Mouse (Mus musculus): ENCODE results near the gene Nrcam.
"Not testable (repeated sequence)": the region's sequence is repeated elsewhere in the genome, so short reads cannot be mapped to it uniquely, and the experiment has no call there.

The Nrcam gene

DNA sequence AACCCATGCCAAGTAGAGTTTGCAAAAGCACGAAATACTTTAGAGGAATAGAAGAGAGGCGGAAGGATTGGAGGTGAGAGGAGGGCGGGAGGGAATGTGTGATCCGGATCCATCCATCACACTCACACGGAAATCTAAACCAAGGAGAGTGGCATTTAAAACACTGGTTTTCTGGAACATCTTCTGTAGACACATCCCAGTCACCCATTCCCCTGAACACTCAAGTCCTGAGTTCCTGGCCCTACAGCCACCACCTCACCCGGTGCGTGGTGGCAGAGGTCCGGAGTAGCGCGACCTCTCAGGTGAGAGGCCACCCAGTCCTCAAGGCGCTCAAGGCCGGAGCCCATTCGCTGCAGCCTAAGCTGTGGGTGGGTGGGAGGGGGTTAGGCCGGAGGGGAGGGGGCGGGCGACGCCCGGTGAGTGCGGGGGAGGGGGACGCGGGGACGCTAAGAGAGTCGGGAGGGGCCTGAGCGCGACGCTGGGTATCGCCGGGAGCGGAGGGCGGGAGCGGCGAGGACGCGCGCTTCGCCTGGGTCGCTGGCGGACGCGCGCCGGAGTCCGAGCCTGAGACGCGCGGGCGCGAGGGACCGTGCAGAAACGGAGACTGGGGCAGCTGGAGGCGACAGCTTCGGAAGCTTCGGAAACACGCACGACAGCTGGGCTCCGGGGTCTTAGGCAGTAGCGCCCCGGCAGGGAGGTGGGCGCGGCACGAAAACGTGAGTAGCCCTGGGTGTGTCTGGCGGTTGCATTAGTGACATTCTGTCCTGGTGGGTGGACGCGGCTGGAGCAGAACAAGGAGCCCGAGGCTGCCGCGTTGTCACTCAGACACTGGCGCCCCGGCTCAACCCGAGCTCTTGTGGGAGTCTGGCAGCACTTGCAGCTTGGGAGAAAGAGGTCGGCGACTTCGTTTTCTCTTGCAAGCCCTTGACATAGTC is at the start of gene Nrcam:
Gene Nrcam (plus strand): TSS at position 505 of the 935 bp plus-strand sequence.
- DNase-seq = peak; percentile 33 to 57

GRCm38 (mm10) chr12:44280147-44280546 is 48.5 kb upstream of the Nrcam start:
- DNase-seq = not testable (repeated sequence)

DNA sequence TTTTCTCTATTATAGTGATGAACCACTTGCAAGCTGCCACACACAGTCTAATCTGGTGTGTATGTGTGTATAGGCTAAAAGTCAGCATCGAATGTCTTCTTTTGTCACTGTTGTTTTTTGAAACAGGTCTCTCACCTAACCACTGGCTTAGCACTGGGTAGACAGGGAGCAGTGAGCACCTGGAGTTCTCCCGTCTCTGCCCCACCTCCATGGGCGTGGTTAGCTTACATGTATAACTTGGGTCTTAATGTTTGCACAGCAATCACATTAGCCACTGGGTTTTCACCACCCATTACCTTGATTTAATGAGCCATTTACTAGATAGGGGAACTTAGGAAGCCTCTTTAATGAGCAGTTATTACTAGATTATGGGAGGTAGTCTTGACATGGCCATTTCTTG is 47.2 kb upstream of the Nrcam start:
- DNase-seq = no peak

- DNase-seq = no peak
Observed at GRCm38 (mm10) chr12:44283378-44283777, 45.3 kb upstream of the Nrcam start.

- DNase-seq = no peak
Observed at GRCm38 (mm10) chr12:44286992-44287391, 41.7 kb upstream of the Nrcam start.

- peak; percentile 43 to 88 for DNase-seq
Observed at GRCm38 (mm10) chr12:44292281-44292680, 36.4 kb upstream of the Nrcam start.

DNA sequence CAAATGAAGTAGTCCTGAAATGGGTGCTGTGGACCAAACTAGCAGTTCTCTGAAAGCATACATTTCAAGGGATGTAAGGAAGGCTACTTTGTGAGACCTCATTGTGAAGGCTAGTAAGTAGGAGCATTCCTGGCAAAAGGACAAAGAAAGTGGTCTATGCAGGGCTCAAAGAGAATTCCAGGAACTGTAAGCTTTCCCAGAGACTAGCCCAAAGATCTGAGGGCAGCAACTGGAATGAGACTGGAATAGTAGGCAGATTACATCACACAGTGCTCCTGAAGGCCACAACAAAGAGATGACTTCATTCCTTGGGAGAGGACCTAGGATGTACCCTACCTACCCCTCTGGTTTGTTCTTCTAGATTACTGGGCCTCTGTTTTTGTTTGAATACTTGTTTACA is 27.9 kb upstream of the Nrcam start:
- no peak for DNase-seq

- DNase-seq = no peak
Observed at GRCm38 (mm10) chr12:44304012-44304411, 24.7 kb upstream of the Nrcam start.

DNA sequence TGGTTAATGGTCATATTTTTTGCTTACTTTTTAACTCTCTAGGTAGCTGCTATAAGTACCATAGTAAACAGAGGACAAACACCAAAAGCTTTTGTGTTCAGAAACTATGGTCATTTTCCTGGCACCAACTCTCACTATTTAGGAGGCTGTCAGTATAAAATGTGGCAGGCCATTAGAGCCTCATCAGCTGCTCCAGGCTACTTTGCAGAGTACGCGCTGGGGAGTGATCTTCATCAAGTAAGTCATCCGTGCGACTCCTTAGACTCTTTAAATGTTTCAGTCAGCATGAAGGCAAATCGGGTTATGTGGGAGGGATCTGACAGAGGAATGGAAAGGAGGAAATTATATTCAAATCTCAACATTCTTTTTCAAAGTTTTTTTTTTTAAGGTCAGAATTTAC is 23.8 kb upstream of the Nrcam start:
- DNase-seq = no peak

DNA sequence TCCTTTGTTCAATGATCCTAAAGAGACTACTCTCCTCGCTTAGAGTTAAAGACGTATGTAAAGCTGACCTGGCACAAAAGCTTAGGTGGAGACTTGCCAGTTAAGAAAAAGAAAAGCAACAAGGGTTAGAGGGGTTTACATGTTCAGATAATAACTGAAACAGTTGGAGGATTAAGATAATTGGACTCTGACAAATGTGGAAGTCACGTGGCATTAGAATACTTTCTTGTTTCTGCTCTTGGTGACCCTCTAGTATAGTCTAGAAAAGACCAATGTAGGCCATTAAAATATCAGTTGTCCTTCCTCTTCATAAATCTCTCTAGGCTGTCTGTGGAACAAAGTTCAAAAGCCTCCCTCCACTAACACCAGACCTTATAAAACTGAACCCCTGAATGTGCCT is 20.5 kb upstream of the Nrcam start:
- DNase-seq = no peak

- no peak for DNase-seq
Observed at GRCm38 (mm10) chr12:44315212-44315611, 13.5 kb upstream of the Nrcam start.

DNA sequence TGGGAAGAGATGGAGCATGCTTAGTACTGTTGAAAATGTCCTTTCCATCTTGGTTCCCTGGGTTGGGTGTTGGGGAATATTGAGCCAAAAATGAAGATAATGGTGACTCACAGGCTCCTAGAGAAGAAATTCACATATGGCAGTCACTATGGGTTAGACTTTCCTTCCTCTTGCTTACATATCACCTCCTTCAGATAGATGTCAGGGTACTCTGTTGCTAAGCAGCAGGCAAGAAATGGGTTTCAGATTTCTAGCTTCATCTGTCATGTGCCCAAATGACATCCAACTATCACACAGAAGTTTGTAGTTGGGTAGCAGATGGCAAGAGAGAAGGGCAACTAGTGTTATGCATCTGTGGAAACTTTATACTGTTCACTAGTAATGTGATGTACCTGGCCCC is 3.6 kb upstream of the Nrcam start:
- DNase-seq = no peak

GRCm38 (mm10) chr12:44327452-44327851 is 1.2 kb upstream of the Nrcam start:
- DNase-seq = peak; percentile 21 to 41

- peak in 1 of 2 experiments; percentile 46 for DNase-seq
Observed at GRCm38 (mm10) chr12:44329316-44330215, 881 bp downstream of the Nrcam start.

DNA sequence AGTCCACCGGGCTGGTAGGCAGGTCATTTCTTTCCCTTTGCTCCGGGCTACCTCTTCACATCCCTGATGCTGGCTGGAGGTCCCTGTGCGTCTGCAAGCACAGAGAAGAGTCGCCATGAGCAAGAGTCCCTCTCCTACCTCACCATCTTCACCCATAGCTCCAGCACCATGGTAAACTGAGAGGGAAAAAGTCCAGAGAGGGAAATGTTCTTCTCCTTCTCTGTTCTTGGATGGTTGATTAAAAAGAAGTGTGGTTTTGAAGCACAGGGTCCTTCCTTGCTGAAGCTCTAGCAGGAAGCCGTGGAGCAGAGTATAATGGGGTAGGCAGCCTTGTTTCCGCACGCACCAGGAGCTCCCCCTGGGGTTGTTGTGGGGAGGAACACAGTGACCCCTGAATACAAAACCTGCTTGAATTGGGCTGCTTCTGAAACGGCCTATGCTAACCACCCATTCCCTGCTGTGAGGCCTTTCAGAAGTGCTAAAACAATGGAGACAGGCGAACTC is 1.6 kb downstream of the Nrcam start:
- no peak for DNase-seq

GRCm38 (mm10) chr12:44337136-44337640 is 8.5 kb downstream of the Nrcam start:
- no peak for DNase-seq

GRCm38 (mm10) chr12:44338195-44338622 is 9.5 kb downstream of the Nrcam start:
- DNase-seq = no peak

DNA sequence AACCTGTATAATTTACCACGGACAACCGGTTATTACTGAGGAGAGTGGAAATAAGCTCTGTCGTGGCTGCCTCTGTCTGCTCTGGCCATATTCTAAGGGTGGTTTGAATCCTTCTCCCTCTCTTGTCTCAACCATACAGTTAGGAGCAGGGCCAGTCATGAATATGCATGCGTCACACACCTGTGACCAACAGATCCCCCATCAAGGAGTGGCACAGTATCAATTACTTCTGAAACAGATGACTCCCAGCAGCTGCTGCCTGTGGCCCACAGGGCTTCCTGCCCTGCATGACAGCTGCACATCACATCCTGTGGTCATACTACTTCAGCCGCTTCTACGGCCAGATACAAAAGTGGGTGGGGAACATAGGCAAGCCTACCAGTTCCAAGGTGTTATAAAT is 15.4 kb downstream of the Nrcam start:
- no peak for DNase-seq

- no peak for DNase-seq
Observed at GRCm38 (mm10) chr12:44345251-44345650, 16.6 kb downstream of the Nrcam start.

GRCm38 (mm10) chr12:44346143-44346542 is 17.5 kb downstream of the Nrcam start:
- no peak for DNase-seq

DNA sequence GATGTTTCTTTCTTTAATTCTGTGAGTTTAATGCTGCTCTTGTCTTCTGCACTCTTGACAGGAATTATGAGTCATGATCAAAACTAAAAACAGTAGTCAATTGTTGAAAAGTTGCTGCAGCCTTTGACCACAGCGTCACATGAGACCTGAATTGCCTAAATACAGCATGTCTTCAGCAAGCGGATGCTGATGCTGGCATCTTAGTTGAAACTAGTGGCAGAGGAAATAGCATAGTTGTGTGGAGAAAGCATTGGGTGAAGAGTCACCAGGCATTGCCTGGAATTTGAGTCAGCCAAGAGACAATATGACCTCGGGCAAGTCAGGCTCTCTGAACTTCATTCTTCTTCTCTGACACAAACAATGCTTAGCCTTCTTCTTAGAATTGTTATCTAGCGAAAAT is 26.4 kb downstream of the Nrcam start:
- DNase-seq = no peak

DNA sequence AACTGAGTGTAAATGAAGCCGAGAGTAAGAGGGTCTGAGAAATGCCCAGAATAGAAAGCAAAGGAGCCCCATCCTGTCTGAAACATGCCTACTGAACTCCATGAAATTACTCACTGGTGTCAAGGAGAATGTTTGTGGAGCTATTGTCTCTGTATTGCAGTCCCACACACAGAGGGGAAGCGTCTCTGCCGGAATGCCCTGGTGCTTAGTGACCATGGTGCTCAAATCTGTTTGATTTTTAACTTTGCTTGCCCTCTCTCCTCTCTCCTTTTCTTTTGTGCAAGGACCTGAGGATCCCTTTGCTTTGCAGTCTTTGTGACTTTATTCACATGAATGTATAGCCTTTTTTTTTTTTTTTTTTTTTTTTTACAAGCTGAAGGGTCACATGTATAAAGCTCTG is 28.8 kb downstream of the Nrcam start:
- no peak for DNase-seq

DNA sequence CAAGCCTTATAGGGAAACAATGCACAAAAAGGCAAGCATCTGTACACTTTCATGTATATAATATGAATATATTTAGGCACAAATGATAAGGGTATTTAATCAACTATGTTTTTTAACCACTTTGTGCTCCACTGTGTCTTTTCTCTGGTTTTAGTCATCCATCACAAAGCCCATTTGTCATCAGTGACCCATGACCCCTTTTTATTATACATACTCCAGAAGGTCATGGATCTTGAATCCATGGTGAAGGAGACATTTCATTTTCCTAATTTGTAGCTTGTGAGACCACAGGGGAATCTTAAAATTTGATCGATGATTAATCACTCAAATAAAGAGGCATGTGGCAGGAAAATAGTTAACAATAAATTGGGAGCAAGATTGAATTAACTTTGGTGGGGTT is 29.2 kb downstream of the Nrcam start:
- DNase-seq = no peak
